27 mouse cellular contexts compared by ENCODE assay signal in genomic region chr4:84458218-84458560, GRCm38 (mm10).
A peak's percentile ranks its signal among the peaks of the same experiment; 100 is the strongest.
DNase-seq lines count a peak whose midpoint lies in the region; ATAC-seq and TF ChIP-seq lines count a peak whose summit lies in the region.
"Had no signal": no experiment of that assay in that cellular context is flagged by ENCODE, and none has a peak within 500 bp of the region (broad histone marks: within the 10 kb centered on the region; RNA-seq: fewer than 3 reads in every experiment).

No protein-coding gene starts in this region.

- intact Hi-C loops in gastrocnemius, adult 2 months (cut with DNase I) = no loop called here

- no peak for ATAC-seq in kidney, embryonic 15.5 days (replicated peaks; ENCODE audit: low FRiP score)
- ATAC-seq in embryonic facial prominence, embryonic 13.5 days (ENCODE audit: insufficient number of reproducible peaks, insufficient read depth, low FRiP score, low TSS enrichment, low read depth) = no peak
- ATAC-seq in limb, embryonic 11.5 days (ENCODE audit: insufficient number of reproducible peaks, low FRiP score, low TSS enrichment, low read depth) = no peak
- ATAC-seq in heart, embryonic 12.5 days (ENCODE audit: insufficient number of reproducible peaks, low FRiP score) = no peak
- ATAC-seq: forebrain, embryonic 16.5 days; inflammation-experienced regulatory T-cells, adult 6 months had no signal

- DNase-seq in kidney, adult 2 months = no peak
- no peak for DNase-seq in limb, embryonic 11.5 days (ENCODE audit: low spot score)
- DNase-seq in lung, postnatal 10 days = no peak
- no peak for DNase-seq in thymus, postnatal 14 days
- no peak for DNase-seq in gastrocnemius, adult 2 months
- DNase-seq: adrenal gland, postnatal 10 days; cerebellum, postnatal 10 days; kidney, adult 11 months; kidney, postnatal 10 days; layer of hippocampus, postnatal 36 days; liver, embryonic 13.5 days; lung, adult 2 months; lung, postnatal 14 days; midbrain, embryonic 14.5 days; right cerebral cortex, adult 18-20 months; spleen, adult 18-20 months; thymus, postnatal 36 days had no signal

- H3K4me3 ChIP-seq in kidney, adult 2 months (ENCODE audit: insufficient read depth, low read depth, low read length) = no peak overlapping the region
- H3K4me3 ChIP-seq in kidney, embryonic 15.5 days (replicated peaks) = no peak overlapping the region
- H3K4me3 ChIP-seq in embryonic facial prominence, embryonic 13.5 days = no peak overlapping the region
- no peak overlapping the region for H3K4me3 ChIP-seq in limb, embryonic 11.5 days (ENCODE audit: low read depth, low read length)
- no peak overlapping the region for H3K4me3 ChIP-seq in heart, embryonic 12.5 days
- H3K4me3 ChIP-seq in gastrocnemius, adult 2 months = no peak overlapping the region
- H3K4me3 ChIP-seq: heart, adult 2 months; heart, embryonic 13.5 days; hindbrain, embryonic 10.5 days; hindbrain, embryonic 15.5 days; limb, embryonic 15.5 days; liver, embryonic 13.5 days had no signal

- no peak for TF ChIP-seq CTCF in kidney, adult 2 months (conservative IDR thresholded peaks at IDR 0.05; ENCODE audit: insufficient read depth, insufficient read length, low read depth, low read length)
- TF ChIP-seq CTCF in gastrocnemius, adult 2 months (IDR thresholded peaks at IDR 0.05) = no peak

- H3K9me3 ChIP-seq in kidney, embryonic 15.5 days (replicated peaks) = no peaks in the 10 kb centered on the region
- no peaks in the 10 kb centered on the region for H3K9me3 ChIP-seq in embryonic facial prominence, embryonic 13.5 days
- H3K9me3 ChIP-seq in limb, embryonic 11.5 days (ENCODE audit: control insufficient read depth, low read length) = no peaks in the 10 kb centered on the region
- 0 out of 2 replicates have a peak, but pooled peaks cover 5% of the 10 kb centered on the region for H3K9me3 ChIP-seq in heart, embryonic 12.5 days (replicated peaks)
- H3K9me3 ChIP-seq: hindbrain, embryonic 10.5 days; hindbrain, embryonic 15.5 days; limb, embryonic 15.5 days; liver, embryonic 13.5 days had no signal

- H3K36me3 ChIP-seq in kidney, adult 2 months (ENCODE audit: control insufficient read depth, insufficient read depth, low read length) = no peaks in the 10 kb centered on the region
- H3K36me3 ChIP-seq in kidney, embryonic 15.5 days = no peaks in the 10 kb centered on the region
- H3K36me3 ChIP-seq in embryonic facial prominence, embryonic 13.5 days = no peaks in the 10 kb centered on the region
- no peaks in the 10 kb centered on the region for H3K36me3 ChIP-seq in limb, embryonic 11.5 days (ENCODE audit: control insufficient read depth, insufficient read depth, low read length)
- no peaks in the 10 kb centered on the region for H3K36me3 ChIP-seq in heart, embryonic 12.5 days
- H3K36me3 ChIP-seq: heart, embryonic 13.5 days; hindbrain, embryonic 10.5 days; hindbrain, embryonic 15.5 days; limb, embryonic 15.5 days; liver, embryonic 13.5 days had no signal

- peaks cover 13% of the 10 kb centered on the region; the same call in 1 of the 2 replicates for H3K4me1 ChIP-seq in kidney, adult 2 months (ENCODE audit: control insufficient read depth, insufficient read depth, low read length)
- peaks cover 32% of the 10 kb centered on the region for H3K4me1 ChIP-seq in kidney, embryonic 15.5 days
- H3K4me1 ChIP-seq in embryonic facial prominence, embryonic 13.5 days = peaks cover 43% of the 10 kb centered on the region
- peaks cover 23% of the 10 kb centered on the region for H3K4me1 ChIP-seq in limb, embryonic 11.5 days (ENCODE audit: control insufficient read depth, insufficient read depth, low read length)
- no peaks in the 10 kb centered on the region for H3K4me1 ChIP-seq in heart, embryonic 12.5 days (replicated peaks)
- H3K4me1 ChIP-seq: liver, embryonic 13.5 days had no signal

- 46% methylated on average over 3 of the region's 3 CpGs for WGBS in kidney, adult 2 months
- WGBS in kidney, embryonic 15.5 days = 36% methylated on average over 3 of the region's 3 CpGs
- WGBS in embryonic facial prominence, embryonic 13.5 days = 51% methylated on average over 3 of the region's 3 CpGs
- WGBS in limb, embryonic 11.5 days = 64% methylated on average over 3 of the region's 3 CpGs
- 72% methylated on average over 3 of the region's 3 CpGs for WGBS in heart, embryonic 12.5 days

- H3K4me2 ChIP-seq in kidney, embryonic 15.5 days = no peak overlapping the region
- peak overlapping the region; percentile 31 for H3K4me2 ChIP-seq in embryonic facial prominence, embryonic 13.5 days
- no peak overlapping the region for H3K4me2 ChIP-seq in limb, embryonic 11.5 days (ENCODE audit: low read depth, severe bottlenecking)
- H3K4me2 ChIP-seq in heart, embryonic 12.5 days = no peak overlapping the region
- H3K4me2 ChIP-seq: heart, embryonic 13.5 days; hindbrain, embryonic 15.5 days; limb, embryonic 15.5 days; liver, embryonic 13.5 days had no signal

- TF ChIP-seq POLR2A in kidney, adult 2 months (IDR thresholded peaks at IDR 0.05; ENCODE audit: low read depth, low read length) = no peak

- no peaks in the 10 kb centered on the region for H3K27me3 ChIP-seq in kidney, adult 2 months (replicated peaks; ENCODE audit: control insufficient read depth, insufficient read depth, low read length)
- H3K27me3 ChIP-seq in kidney, embryonic 15.5 days = no peaks in the 10 kb centered on the region
- peaks cover 3% of the 10 kb centered on the region; the same call in 1 of the 2 replicates for H3K27me3 ChIP-seq in embryonic facial prominence, embryonic 13.5 days
- no peaks in the 10 kb centered on the region for H3K27me3 ChIP-seq in limb, embryonic 11.5 days (ENCODE audit: control insufficient read depth, insufficient read depth, low read length)
- no peaks in the 10 kb centered on the region for H3K27me3 ChIP-seq in heart, embryonic 12.5 days (replicated peaks)
- H3K27me3 ChIP-seq: heart, embryonic 13.5 days; hindbrain, embryonic 15.5 days; limb, embryonic 15.5 days; liver, embryonic 13.5 days had no signal

- H3K9ac ChIP-seq in kidney, embryonic 15.5 days = no peak overlapping the region
- H3K9ac ChIP-seq in embryonic facial prominence, embryonic 13.5 days = no peak overlapping the region
- H3K9ac ChIP-seq in limb, embryonic 11.5 days (ENCODE audit: low read length) = no peak overlapping the region
- H3K9ac ChIP-seq in heart, embryonic 12.5 days = no peak overlapping the region
- H3K9ac ChIP-seq: heart, embryonic 13.5 days; hindbrain, embryonic 15.5 days; limb, embryonic 15.5 days; liver, embryonic 13.5 days had no signal

- H3K27ac ChIP-seq in kidney, adult 2 months (ENCODE audit: insufficient read depth, low read depth, low read length) = peak overlapping the region; percentile 28
- no peak overlapping the region for H3K27ac ChIP-seq in kidney, embryonic 15.5 days
- H3K27ac ChIP-seq in embryonic facial prominence, embryonic 13.5 days = peak overlapping the region; percentile 72; the same call in 1 of the 2 replicates
- peak overlapping the region; percentile 65; the same call in 1 of the 2 replicates for H3K27ac ChIP-seq in limb, embryonic 11.5 days (replicated peaks; ENCODE audit: low read depth, low read length)
- H3K27ac ChIP-seq in heart, embryonic 12.5 days (ENCODE audit: poor library complexity, severe bottlenecking) = no peak overlapping the region
- no peak overlapping the region for H3K27ac ChIP-seq in gastrocnemius, adult 2 months
- H3K27ac ChIP-seq: heart, adult 2 months; heart, embryonic 13.5 days; hindbrain, embryonic 10.5 days; hindbrain, embryonic 15.5 days; liver, embryonic 13.5 days had no signal

Comparison
In these comparisons a context has a peak if more than half of its experiments do, and no peak if none do; other contexts are left out.
1. H3K27ac ChIP-seq: peak in kidney, adult 2 months (single experiment), embryonic facial prominence, embryonic 13.5 days (single experiment) and limb, embryonic 11.5 days (single experiment); none in kidney, embryonic 15.5 days (single experiment), heart, embryonic 12.5 days (single experiment) and gastrocnemius, adult 2 months (single experiment).